Mouse (Mus musculus): ENCODE measurements around the gene Gpr89. TPM values are rescaled to one million over a fixed set of nuclear protein-coding genes. Genes with fewer than 3 reads are reported as not detected.

Gene Gpr89
- total RNA-seq, 4 experiments from 2014 or later = 39.3 to 43.6 (median 41.7) TPM

- peak in 1 of 2 experiments; percentile 39 for DNase-seq (ENCODE audit: low spot score in 2 of 2)
These were observed 34.9 kb downstream of the Gpr89 start for GRCm38 (mm10) chr3:96870270-96870669.

- no peak for DNase-seq (ENCODE audit: low spot score in 2 of 2)
These were observed 36.1 kb downstream of the Gpr89 start for GRCm38 (mm10) chr3:96869091-96869490.

- DNase-seq (ENCODE audit: low spot score in 2 of 2) = no peak
These were observed 36.6 kb downstream of the Gpr89 start for GRCm38 (mm10) chr3:96868566-96868965.

- no peak for DNase-seq (ENCODE audit: low spot score in 2 of 2)
These were observed 37.3 kb downstream of the Gpr89 start for GRCm38 (mm10) chr3:96867863-96868262.

- DNase-seq (ENCODE audit: low spot score in 2 of 2) = no peak
These were observed 44.6 kb downstream of the Gpr89 start for GRCm38 (mm10) chr3:96860498-96860897.

DNA sequence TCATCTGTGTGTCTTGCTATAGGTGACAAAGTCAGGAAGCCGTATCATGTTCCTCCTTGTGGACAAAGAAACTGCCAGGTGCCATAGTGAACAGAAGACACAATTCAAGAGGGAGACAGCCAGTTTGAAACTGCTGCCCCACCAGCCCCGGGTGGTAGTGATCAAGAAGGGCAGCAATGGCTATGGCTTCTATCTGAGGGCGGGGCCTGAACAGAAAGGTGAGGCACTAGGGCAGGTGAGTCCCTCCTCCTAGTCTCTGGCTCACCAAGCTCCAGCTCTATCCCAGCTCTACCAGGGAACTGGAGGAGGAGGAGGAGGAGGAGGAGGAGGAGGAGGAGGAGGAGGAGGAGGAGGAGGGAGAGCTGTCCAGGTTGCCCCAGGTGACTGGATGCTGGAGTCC is 49.3 kb downstream of the Gpr89 start:
- no peak for DNase-seq (ENCODE audit: low spot score in 2 of 2)

DNA sequence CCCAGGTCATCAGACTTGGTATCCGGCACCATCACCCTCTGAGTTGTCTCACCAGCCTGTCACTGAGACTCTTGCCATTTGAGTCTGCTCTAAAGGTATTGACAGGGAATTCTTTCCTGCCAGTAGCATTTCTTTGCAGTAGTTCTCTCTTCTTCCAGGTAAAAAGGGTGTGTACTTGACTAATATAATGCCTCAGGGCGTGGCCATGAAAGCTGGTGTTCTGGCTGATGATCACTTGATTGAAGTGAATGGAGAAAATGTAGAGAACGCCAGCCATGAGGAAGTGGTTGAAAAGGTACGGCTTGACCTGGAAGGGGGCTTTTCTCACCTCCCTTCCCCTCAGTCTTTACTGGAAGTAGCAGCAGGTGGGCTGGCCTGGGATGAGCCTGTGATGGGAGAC is 50.8 kb downstream of the Gpr89 start:
- DNase-seq (ENCODE audit: low spot score in 2 of 2) = no peak

- DNase-seq (ENCODE audit: low spot score in 2 of 2) = no peak
These were observed 52.6 kb downstream of the Gpr89 start for GRCm38 (mm10) chr3:96852561-96852960.

DNA sequence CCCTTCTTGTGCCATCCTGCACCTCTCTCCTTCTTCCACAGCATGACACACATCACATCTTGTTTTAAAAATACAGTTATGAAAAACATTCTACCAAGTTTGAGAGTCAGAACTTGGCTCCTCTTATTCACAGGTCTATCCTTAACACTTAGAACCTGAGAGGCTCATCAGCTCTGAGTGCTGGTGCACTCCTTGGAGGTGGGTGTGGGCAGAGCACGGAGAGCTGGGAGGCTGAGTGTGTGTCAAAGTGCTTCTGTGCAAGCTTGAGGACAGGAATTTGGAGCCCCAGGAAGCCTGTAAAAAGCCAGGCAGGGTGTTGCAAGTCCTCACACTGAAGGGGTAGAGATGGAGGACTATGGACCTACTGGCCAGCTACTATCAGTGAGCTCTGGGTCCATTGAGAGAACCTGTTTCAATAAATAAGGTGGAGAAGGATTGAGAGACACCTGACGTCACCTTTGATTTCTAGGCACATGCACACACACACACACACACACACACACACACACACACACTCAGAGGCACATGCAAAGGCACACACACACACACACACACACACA is 55.9 kb downstream of the Gpr89 start:
- no peak for DNase-seq (ENCODE audit: low spot score in 2 of 2)

- DNase-seq (ENCODE audit: low spot score in 2 of 2) = no peak
These were observed 56.7 kb downstream of the Gpr89 start for GRCm38 (mm10) chr3:96848470-96848869.

DNA sequence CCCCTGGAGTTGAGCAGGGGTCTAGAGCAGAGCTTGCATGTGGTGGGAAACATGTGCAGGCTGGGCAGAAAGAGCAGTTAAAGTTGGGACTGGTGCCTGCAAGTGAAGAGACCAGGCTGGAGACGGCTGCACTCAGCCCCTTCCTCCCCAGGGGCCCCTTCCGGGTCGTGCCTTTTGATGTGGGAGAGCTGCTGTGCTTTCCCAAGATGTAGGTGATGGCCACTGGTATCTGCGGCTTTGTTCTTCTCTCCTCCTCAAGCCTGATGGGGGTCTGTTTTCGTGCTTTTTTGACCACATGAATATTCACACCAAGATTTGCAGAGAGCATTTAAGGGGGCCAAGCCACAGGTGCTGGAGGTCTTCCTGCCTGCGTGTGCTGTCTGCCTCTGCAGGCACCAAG is 57.5 kb downstream of the Gpr89 start:
- DNase-seq (ENCODE audit: low spot score in 2 of 2) = no peak

- no peak for DNase-seq (ENCODE audit: low spot score in 2 of 2)
These were observed 58.2 kb downstream of the Gpr89 start for GRCm38 (mm10) chr3:96846985-96847384.

- DNase-seq (ENCODE audit: low spot score in 2 of 2) = no peak
These were observed 59.3 kb downstream of the Gpr89 start for GRCm38 (mm10) chr3:96845806-96846205.

DNA sequence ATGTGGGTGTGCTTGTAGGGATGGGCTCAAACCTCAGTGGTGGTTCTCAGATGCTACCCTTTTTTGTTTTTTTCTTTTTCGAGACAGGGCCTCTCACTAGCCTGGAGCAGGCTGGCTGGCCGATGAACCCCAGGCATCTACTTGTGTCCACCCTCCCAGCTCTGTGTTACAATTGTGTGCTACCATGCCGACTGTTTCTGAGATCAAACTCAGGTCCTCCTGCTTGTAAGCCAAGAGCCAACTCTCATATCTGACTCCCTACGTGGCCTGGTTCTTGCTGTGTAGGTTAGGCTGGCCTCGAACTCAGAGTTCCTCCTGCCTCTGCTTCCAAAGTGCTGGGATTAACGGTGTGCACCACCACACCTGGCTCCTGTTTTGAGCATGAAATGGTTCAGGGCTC is 60.0 kb downstream of the Gpr89 start:
- DNase-seq (ENCODE audit: low spot score in 2 of 2) = no peak

GRCm38 (mm10) chr3:96838996-96839645 is 66.0 kb downstream of the Gpr89 start:
- no peak for DNase-seq (ENCODE audit: low spot score in 2 of 2)

- DNase-seq (ENCODE audit: low spot score in 2 of 2) = no peak
These were observed 68.7 kb downstream of the Gpr89 start for GRCm38 (mm10) chr3:96836414-96836813.

- DNase-seq (ENCODE audit: low spot score in 2 of 2) = no peak
These were observed 70.4 kb downstream of the Gpr89 start for GRCm38 (mm10) chr3:96834587-96835348.

DNA sequence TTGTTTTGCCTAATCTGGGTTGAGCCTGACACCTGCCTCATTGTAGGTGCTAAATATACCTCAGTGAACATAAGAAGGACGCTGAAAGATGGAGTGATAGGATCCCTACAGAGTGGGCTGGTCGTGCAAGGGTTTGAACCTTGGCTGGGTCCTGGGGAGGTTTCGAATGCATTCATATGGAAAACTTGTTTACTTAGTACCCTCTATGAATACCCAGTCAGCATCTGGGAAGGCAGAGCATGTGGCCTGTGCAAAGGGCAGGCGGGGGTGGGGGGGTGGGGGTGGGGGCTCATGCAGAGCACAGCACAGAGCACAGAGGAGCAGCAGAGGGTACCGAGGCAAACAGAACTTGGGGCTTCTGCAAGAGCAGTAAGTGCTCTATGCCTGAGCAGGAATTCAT is 72.2 kb downstream of the Gpr89 start:
- no peak for DNase-seq (ENCODE audit: low spot score in 2 of 2)

- DNase-seq (ENCODE audit: low spot score in 2 of 2) = no peak
These were observed 75.3 kb downstream of the Gpr89 start for GRCm38 (mm10) chr3:96829856-96830255.

DNA sequence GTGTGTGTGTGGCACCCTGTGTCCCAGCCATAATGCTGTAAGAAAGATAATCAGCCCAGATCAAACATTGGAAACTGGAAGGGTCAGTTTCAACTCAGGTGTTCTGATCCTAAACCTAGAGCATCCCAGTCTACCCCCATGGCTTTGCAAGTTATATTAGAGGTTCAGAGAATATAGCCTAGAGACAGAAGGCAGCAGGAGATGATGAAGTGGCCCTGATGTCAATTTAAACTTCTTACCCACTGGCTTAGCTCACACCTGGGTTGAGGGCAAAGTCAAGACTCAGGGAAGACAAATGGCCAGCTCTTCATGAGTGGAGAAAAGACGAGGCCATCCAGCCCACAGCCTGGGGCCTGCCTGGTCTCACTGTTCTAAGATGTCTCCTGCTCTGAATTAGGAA is 76.2 kb downstream of the Gpr89 start, which contains the start of the genes Pdzk1 and Cd160:
Gene Pdzk1 (plus strand): TSS at position 301 of the 400 bp plus-strand sequence.
Gene Cd160 (minus strand): TSS at position 368 of the 400 bp plus-strand sequence.
- DNase-seq (ENCODE audit: low spot score in 2 of 2) = no peak

DNA sequence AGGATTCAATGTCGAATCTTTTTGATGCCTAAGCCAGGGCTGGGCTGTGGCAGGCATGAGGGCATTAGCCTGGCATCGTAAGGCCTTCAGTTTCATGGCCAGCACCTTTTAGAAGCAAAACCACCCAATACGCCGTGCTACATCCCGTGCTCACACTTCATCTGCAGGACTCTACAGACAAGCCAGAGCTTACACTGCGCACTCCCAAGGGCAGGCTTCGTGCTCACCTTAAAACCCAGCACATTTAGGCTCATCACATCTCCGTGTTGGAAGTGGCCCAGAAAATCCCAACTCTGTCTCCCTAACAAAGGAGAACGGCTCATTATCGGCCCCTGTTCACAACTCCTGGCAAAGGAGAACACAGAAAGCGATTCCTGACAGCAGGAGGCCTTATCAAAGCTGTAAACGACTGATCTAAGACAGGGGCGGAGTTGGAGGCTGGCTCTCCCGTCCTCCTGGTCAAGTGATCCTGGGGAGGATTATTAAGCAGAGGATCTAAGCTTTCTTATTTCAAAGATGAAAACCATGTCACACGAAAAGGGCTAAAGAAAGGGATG is 76.8 kb downstream of the Gpr89 start:
- no peak for DNase-seq (ENCODE audit: low spot score in 2 of 2)

- DNase-seq (ENCODE audit: low spot score in 2 of 2) = no peak
These were observed 79.9 kb downstream of the Gpr89 start for GRCm38 (mm10) chr3:96825261-96825660.
